Mouse (Mus musculus) cerebellum, postnatal 14 days (tissue): ENCODE data around the gene Pyroxd2.

ENCODE experiments used
- DNase-seq, 2 experiments: peaks; one replicate each; pipeline ENCODE4 v3.0.0; 2021; ENCODE audit warnings: mixed read lengths in 2 of 2

Gene Pyroxd2

DNA sequence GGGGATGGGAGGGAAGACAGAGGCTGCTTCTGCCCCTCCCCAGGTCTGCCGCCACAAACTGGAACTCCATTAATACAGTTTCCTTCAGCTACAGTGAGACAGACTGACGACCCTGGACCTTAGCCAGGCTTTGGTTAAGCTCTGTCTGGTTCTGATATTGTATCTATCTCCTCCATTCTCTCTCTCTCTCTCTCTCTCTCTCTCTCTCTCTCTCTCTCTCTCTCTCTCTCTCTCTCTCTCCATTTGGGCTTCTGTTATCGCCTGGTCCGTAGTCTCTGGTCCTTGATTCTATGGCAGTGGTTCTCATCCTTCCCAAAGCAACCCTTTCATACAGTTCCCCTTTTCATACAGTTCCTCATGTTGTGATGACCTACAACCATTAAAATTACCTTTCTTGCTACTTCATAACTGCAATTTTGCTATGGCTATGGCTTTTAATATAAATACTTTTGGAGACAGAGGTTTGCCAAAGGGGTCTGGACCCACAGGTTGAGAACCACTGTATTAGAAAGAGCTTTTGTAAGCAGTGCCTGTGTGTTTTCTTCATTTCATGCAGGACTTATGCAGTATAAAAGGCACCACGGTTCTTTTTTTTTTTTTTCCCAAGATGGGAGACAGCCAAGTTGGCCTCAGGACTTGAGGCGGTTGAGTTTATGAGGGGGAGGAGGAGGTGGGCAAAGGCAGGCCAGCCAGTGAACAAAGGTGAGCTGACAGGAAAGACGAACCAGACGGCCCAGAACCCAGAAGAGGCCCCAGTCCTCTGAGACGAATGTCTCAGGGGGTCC lies 7.3 kb downstream of the Pyroxd2 start:
- no peak for DNase-seq

DNA sequence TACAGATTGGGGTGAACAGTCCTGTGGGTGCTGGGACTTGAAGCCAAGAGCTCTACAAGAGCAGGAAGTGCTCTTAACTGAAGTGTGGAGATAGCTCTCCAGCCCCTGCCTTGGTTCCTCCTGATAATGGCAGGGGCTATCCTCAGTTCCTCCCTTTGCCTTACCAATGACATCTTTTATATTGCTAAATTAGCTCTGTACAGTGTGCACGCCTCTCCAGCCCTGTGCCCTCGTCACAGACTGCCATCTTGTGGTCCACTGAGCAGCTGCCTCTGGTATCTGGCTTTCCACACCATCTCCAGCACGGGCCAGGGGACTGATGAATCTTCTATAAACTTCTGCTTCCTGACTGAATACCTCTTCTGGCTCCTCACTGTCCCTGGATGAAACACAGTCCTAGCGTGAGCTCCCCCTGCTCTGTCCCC lies 8.4 kb downstream of the Pyroxd2 start:
- DNase-seq = peak; percentile 74 to 76

DNA sequence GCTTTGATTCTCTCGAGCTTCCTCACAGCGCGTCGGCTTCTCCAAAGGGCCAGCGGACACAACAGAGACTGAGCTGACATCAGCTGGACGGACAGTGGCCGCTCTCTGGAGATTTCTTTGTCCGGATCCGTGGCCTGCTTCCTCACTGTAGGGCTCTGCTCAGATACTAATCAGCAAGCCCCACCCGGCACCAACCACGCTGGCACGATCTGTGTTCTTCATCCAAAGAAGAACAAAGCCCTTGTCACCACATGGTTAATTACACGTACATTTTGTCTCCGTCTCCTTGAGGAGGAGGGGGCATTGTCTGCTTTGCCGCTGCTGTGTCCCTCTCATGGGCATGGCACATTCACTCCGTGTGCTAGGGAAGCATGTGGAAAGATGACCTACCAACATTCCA lies 9.3 kb downstream of the Pyroxd2 start:
- no peak for DNase-seq

GRCm38 (mm10) chr19:42741884-42742283 lies 10.7 kb downstream of the Pyroxd2 start:
- DNase-seq = no peak

GRCm38 (mm10) chr19:42740163-42740899 lies 12.2 kb downstream of the Pyroxd2 start:
- DNase-seq = no peak

- no peak for DNase-seq
These were observed 12.8 kb downstream of the Pyroxd2 start for GRCm38 (mm10) chr19:42739734-42740133.

GRCm38 (mm10) chr19:42737753-42738152 lies 14.8 kb downstream of the Pyroxd2 start:
- no peak for DNase-seq

DNA sequence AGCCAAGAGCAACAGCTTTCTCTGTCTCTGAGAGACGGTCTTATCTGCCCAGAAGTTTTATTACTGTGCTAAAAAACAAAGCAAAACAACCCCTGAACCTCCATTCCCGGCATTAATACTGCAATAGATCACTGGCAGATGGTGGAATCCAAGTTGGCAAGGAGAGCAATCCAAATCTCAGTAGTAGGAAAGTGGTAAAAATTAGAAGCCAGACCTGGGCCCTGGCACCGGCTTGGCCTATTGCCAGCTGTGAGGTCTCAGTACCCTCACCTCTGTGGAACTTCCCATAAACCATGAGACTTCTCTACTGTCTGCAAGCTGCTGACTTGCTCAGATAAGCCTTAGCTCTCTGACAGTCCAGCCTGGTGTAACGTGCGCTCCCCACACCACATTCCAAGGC lies 17.6 kb downstream of the Pyroxd2 start:
- peak in 1 of 2 experiments; percentile 61 for DNase-seq

DNA sequence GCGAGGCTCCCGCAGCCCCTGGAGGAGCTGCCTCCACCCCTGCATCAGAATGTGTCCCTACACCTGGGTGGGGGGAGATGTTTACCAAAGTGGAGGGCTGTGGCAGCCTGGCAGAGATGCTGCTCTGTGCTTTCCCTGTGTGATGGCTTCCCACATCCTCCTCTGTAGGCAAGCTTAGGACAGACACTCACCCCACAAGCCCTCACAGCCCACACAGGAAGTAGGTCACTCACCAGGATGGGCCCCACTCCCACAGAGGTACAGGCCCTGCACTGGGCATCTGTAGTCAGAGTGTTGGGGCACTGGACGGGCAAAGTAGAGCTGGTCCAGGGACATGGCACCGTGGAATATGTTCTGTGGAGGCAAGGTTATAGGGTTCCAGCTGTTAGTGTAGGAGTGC lies 25.2 kb downstream of the Pyroxd2 start:
- no peak for DNase-seq

DNA sequence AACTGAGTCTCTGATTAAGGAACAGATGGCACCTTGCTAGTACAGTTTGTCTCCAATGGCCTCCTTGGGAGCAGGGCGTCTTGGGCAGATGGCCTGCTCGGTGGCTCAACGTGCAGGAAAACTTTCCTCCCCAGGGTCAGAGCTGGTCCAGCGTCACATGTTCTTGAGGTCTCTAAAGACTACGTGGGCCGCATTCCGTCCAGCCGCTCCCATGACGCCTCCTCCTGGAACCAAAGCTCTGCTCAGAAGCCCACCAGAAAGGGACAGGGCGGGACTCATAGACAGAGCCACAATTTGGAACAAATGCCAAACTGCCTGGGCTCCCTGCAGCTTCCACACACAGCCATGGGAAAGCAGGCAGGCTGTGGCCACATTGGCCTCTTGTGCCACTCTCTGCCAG lies 25.8 kb downstream of the Pyroxd2 start:
- DNase-seq = peak; percentile 66 to 74

- no peak for DNase-seq
These were observed 26.6 kb downstream of the Pyroxd2 start for GRCm38 (mm10) chr19:42725973-42726350.

GRCm38 (mm10) chr19:42725056-42725972 lies 27.3 kb downstream of the Pyroxd2 start:
- no peak for DNase-seq

GRCm38 (mm10) chr19:42723302-42723701 lies 29.3 kb downstream of the Pyroxd2 start:
- peak in 1 of 2 experiments; percentile 28 for DNase-seq

DNA sequence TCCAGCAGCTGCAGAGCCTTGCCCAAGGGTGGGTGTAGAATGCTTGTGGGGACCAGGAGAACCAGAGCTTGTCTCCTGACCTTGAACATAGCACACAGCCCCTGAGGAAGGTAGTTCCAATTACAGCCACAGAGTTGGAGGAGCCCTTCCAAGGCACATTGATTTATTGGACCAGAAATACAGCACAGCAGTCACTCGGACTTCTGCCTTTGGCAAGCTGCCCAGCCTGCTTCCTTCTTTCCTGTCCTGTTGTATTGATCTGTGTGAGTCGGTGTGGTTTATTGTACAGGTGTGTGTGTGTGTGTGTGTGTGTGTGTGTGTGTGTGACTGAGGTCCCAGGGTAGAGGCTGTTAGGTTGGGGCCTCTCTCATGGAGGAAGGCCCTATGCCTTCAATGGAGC lies 30.1 kb downstream of the Pyroxd2 start:
- peak; percentile 66 to 70 for DNase-seq

- DNase-seq = no peak
These were observed 34.5 kb downstream of the Pyroxd2 start for GRCm38 (mm10) chr19:42718101-42718500.

DNA sequence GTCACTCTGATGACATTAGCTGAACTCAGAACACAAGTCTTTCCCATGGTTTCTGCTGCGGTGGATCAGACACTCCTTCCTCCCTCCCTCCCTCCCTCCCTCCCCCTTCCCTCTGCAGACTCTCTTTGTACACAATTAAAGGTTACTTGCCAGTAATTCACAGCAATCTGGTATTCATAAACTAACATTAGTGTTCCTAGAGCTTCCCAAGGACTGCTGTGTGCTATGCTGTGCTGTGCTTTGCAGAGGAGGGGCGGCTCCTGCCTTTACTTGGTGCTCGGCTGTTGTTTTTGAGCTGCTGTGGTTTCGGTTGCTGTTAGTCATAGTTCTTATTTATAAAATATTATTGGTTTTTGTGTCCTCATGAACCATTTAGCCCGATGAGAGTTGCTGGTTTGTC lies 34.9 kb downstream of the Pyroxd2 start:
- DNase-seq = no peak

DNA sequence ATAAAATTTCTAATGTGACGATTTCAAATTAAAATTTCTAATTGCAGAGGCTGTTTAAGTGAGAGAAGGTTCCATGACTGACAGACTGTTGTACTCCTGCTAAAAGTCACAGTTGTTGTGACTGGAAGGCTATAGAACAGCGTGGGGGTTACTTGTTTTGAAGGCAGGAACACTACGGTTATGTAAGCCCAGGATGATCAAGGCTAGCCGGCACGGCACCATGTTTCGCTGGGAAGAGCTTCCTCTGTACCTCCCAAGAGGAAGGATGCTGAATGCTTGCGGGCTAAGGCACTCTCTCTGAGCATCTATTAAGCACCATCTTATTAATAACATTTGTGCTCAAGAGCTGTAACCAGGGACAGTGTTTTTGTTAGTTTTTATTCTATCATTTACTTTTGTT lies 36.1 kb downstream of the Pyroxd2 start:
- DNase-seq = no peak

- DNase-seq = no peak
These were observed 38.8 kb downstream of the Pyroxd2 start for GRCm38 (mm10) chr19:42713770-42714169.

DNA sequence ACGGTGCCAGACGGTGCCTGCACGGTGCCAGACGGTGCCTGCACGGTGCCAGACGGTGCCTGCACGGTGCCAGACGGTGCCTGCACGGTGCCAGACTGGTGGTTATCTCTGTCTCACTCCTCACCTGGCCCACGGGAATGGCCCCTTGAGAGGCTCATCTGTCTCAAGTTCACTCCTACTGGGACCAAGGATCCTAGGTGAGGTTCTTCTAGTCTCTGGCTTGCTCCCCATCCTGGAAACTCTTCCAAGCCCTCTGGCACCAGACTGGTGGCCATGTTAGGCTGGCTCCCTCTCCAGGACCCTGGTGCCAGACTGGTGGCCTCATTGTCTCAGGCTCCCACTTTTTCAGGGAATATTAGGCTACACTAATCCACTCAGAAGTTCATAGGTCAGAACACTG lies 53.1 kb downstream of the Pyroxd2 start:
- DNase-seq = peak; percentile 48 to 54

GRCm38 (mm10) chr19:42698576-42698975 lies 54.0 kb downstream of the Pyroxd2 start:
- no peak for DNase-seq

- DNase-seq = peak in 1 of 2 experiments; percentile 17
These were observed 55.2 kb downstream of the Pyroxd2 start for GRCm38 (mm10) chr19:42697336-42697735.

DNA sequence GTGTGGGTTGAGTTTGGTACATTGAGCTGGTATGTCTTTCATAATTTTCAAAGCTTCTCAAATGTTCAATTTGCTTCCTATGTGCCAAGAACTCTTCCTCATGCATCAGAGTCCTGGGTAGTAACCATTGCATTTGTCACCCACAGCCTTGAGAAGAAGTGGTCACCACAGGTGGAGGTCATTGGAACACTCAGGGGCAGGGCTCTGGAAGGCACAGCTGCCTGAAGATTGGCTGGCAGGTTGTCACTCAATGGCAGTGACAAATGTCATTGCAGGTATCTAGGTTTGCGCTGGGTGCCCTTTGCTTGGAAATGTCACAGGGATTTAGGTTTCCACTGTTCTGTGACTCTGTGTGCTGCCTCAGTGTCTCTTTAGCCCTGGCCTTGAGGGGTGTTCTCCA lies 62.3 kb downstream of the Pyroxd2 start:
- DNase-seq = no peak

DNA sequence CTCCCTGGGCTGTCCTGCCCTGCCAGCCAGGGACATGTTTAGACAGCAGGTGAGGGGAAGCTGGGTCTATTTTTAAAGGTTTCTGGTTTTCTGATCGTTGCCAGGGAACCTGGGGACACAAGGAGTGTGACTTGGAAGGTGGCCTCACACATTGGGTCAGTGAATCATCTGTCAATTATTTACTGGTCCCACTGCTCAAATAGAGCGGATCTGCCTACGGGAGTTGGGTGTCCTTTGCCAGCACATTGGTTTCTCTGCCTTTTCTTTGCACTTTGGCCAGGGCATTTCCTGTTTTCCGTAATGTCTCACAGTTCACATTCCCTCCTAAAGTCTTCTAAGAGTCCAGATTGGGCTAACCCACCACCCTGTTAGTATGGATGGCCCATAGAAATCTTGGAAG lies 62.8 kb downstream of the Pyroxd2 start:
- DNase-seq = peak; percentile 15 to 43
